Mouse (Mus musculus) spleen, adult 2 months (tissue): ENCODE data around the gene Pwwp2b.

Experiments used
- CTCF ChIP-seq: fragments of 200-500 bp; IDR thresholded peaks from 2 replicates; pipeline ENCODE4 v1.5.1; 2011; ENCODE audit warnings: mild to moderate bottlenecking, inconsistent platforms; ENCODE audit not compliant: insufficient read depth, insufficient read length, insufficient replicate concordance; ENCODE audit errors: extremely low read depth
- POLR2A ChIP-seq: fragments of 200-500 bp; IDR thresholded peaks from 2 replicates; pipeline ENCODE4 v1.6.1; 2011; ENCODE audit warnings: low read depth, low read length, inconsistent platforms

DNA sequence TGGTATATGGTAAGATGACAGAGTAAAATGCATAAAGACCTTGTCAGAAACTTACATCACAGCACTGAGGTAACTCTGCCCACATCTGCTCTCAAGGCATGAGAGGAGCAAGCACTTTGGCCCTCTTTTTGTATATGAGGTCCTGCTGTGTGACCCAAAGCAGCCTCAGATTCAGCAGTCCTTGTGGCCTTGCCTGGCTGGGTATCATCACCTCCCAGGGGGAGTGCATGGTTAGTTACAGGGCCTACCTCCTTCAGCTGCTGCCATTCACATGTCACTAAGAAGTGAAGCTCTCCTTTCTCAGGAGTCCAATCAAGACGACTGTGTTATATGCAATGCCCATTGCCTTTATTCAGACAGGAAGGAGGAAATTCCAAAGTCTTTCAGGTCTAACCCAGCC is 32.8 kb upstream of the Pwwp2b start:
- TF ChIP-seq CTCF: no peak
- TF ChIP-seq POLR2A: no peak
